Mouse (Mus musculus) liver, embryonic 14.5 days (tissue): ENCODE measurements around the gene Tex38.

ENCODE experiments used
- CTCF ChIP-seq: IDR thresholded peaks from 2 replicates; pipeline ENCODE4 v1.5.1; 2016; ENCODE audit warnings: antibody characterized with exemption, low read depth, control low read depth
- EP300 ChIP-seq: IDR thresholded peaks from 2 replicates; pipeline ENCODE4 v1.6.1; 2016; ENCODE audit warnings: antibody characterized with exemption, low read depth

- no peak for TF ChIP-seq CTCF
- no peak for TF ChIP-seq EP300
Observed at GRCm38 (mm10) chr4:115734867-115735266, 46.0 kb downstream of the Tex38 start.
